Mouse (Mus musculus): ENCODE data around the gene Sh3glb2.

GRCm38 (mm10) chr2:30299525-30299924, 59.6 kb downstream of the Sh3glb2 start:
- peak; percentile 49 for TF ChIP-seq CTCF (IDR thresholded peaks at IDR 0.05)
- no peak for TF ChIP-seq EP300 (IDR thresholded peaks at IDR 0.05)
